Mouse (Mus musculus) testis, postnatal 14 days (tissue): ENCODE measurements around the gene Nanog.
"Not testable (repeated sequence)": the region's sequence is repeated elsewhere in the genome, so short reads cannot be mapped to it uniquely, and the experiment has no call there.

Source experiments
- DNase-seq: peaks from one replicate; pipeline ENCODE4 v3.0.0; 2021; ENCODE audit warnings: low spot score

Gene Nanog

GRCm38 (mm10) chr6:122703251-122703650 lies 4.0 kb upstream of the Nanog start:
- no peak for DNase-seq

- DNase-seq = no peak
These were observed 3.6 kb upstream of the Nanog start for GRCm38 (mm10) chr6:122703706-122704105.

- DNase-seq = no peak
These were observed 900 bp upstream of the Nanog start for GRCm38 (mm10) chr6:122706337-122706840.

DNA sequence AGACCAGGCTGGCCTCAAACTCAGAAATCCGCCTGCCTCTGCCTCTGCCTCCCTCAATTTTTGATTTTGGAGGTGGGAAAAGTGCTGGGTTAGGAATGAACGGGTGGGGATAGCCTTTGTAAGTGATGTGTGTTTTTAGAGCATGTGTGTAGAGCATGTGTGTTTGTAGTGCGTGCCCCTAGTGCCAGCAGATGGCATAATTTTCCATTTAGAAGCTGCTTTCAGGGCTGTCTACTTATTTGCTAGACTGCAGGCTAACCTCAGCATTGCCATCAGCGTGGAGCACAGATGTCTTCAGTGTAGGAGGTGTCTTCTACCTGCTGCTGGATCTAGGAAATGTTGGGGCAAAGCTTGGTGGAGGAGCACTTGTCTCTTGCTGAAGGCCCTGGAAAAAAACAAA lies 1.5 kb downstream of the Nanog start:
- no peak for DNase-seq

- DNase-seq = no peak
These were observed 4.2 kb downstream of the Nanog start for GRCm38 (mm10) chr6:122711455-122711854.

- DNase-seq = not testable (repeated sequence)
These were observed 5.8 kb downstream of the Nanog start for GRCm38 (mm10) chr6:122713116-122713515.

- no peak for DNase-seq
These were observed 7.5 kb downstream of the Nanog start for GRCm38 (mm10) chr6:122714707-122715365.

GRCm38 (mm10) chr6:122715886-122716285 lies 8.6 kb downstream of the Nanog start:
- no peak for DNase-seq

GRCm38 (mm10) chr6:122718224-122718623 lies 10.9 kb downstream of the Nanog start:
- DNase-seq = not testable (repeated sequence)

- DNase-seq = no peak
These were observed 12.7 kb downstream of the Nanog start for GRCm38 (mm10) chr6:122719942-122720341.

DNA sequence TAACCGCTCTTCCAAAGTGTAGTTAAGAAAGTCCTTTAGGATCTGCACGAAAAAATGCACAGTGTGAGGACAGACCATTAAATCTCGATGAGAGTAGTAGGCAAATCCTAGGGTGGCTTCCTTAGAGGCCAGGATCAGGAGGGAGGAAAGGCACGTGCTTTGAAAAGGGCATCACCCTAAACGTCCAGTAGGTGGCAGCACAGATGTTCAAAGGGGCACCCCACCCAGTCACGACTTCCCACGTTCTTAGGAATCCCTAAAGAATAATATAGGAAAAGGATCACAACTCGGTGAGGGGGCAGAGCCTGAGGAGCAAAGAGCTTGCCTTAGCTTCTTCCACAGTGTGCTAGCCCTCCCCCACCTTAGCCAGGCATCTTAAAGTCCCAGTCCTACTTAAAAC lies 32.7 kb downstream of the Nanog start:
- DNase-seq = peak; percentile 40

- no peak for DNase-seq
These were observed 34.4 kb downstream of the Nanog start for GRCm38 (mm10) chr6:122741460-122742227.

- no peak for DNase-seq
These were observed 35.1 kb downstream of the Nanog start for GRCm38 (mm10) chr6:122742228-122742899.

DNA sequence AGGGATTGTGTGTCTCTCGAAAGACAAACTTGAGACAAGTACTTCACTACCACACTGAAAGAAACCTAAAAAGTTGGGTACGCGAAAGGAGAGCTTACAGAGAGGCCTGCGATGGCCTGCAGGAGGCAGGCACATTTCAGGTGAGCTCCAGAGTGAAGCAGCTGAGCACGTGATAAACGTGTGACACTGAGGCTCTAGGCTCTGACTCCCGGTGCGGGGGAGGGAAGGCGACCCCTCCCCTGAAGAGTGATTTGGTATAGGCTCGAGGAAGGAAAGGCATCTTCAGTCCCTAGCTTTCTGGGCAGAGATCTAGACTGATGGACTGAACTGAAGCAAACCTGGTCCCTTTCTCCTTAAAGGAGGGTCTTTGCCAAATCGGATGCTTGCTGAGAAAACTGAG lies 36.1 kb downstream of the Nanog start:
- DNase-seq = no peak

DNA sequence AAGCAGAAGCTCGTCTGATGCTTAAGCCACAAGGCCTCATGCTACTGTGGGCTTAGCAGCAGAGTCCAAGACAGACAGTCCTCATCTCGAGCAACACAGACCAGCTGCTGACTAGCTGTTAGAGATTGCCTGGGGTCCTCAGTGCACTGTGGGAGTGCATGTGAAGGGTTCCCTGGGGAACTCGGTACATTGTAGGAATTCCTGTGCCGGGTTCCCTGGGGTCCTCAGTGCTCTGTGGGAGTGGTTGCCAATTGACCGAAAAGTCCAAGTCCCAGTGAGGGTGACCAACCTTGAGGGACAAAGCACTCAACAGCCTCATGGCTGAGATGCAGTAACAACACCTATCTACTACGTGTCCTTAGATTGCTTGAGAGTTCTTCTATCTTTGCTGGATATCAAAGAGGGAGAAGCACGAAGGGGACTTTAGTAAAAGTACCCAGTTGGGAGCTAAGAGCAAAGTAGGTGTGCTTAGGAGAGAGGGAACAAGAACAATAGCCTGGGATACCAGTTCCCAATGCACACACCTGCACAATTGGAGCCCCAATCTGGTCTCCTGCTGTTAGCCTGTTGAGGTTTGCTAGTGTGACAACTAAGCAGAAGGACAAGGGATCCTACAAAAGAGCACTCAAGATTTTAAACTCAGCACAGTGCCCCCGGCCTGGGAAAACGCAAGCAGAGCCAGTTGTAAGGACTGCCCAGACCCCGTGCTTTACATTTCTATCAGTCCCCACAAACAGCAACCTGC lies 37.4 kb downstream of the Nanog start:
- no peak for DNase-seq

GRCm38 (mm10) chr6:122750579-122750978 lies 43.3 kb downstream of the Nanog start:
- no peak for DNase-seq

GRCm38 (mm10) chr6:122755913-122756312 lies 48.6 kb downstream of the Nanog start:
- DNase-seq = no peak

GRCm38 (mm10) chr6:122758732-122759131 lies 51.4 kb downstream of the Nanog start:
- DNase-seq = no peak

- peak; percentile 76 for DNase-seq
These were observed 53.8 kb downstream of the Nanog start for GRCm38 (mm10) chr6:122761011-122761599.

DNA sequence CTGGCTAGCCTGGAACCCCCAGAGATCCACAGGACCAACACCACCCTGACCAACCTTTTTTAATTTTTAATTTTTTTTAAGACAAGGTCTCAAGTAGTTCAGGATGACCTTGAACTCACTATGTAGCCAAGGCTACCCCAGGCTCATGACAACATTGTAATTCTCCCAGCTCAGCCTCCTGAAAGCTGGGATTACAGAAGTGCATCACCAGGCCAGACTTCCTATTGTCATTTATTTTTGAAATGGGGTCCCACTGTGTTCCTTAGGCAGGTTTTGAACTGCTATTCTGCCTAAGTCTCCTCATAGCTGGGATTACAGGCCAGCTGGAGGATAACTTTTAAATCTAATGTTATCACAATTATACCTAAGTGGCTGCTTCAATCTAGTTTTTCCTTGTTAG lies 54.6 kb downstream of the Nanog start:
- DNase-seq = no peak

GRCm38 (mm10) chr6:122762480-122762879 lies 55.2 kb downstream of the Nanog start:
- no peak for DNase-seq
